Mouse (Mus musculus) heart, embryonic 13.5 days (tissue): ENCODE data around the gene Adck1. TPM values are rescaled to one million over a fixed set of nuclear protein-coding genes. Genes with fewer than 3 reads are reported as not detected.

ENCODE experiments used
- ATAC-seq: fragments of 200-750 bp; cut with Nextera tagmentation; 2 replicates; pipeline ENCODE4 v1.8.0; 2017; ENCODE audit warnings: moderate TSS enrichment; ENCODE audit not compliant: insufficient number of reproducible peaks, low FRiP score, low TSS enrichment; ENCODE audit errors: extremely low read depth
- H3K27ac ChIP-seq: fragments of 300-500 bp; sonication (generic); replicated peaks from 2 replicates; pipeline ENCODE4 v1.5.1; 2015; ENCODE audit warnings: moderate library complexity, mild to moderate bottlenecking, inconsistent platforms
- H3K27me3 ChIP-seq: fragments of 300-500 bp; sonication (generic); replicated peaks from 2 replicates; pipeline ENCODE4 v1.6.1; 2015; ENCODE audit warnings: mild to moderate bottlenecking, inconsistent platforms
- H3K36me3 ChIP-seq: fragments of 300-500 bp; sonication (generic); 2 replicates; pipeline ENCODE4 v1.6.1; 2015; ENCODE audit warnings: mild to moderate bottlenecking, inconsistent platforms
- H3K4me1 ChIP-seq: fragments of 300-500 bp; sonication (generic); 2 replicates; pipeline ENCODE4 v1.6.1; 2015; ENCODE audit warnings: inconsistent platforms
- H3K4me2 ChIP-seq: fragments of 300-500 bp; sonication (generic); 2 replicates; pipeline ENCODE4 v1.6.1; 2015; ENCODE audit warnings: inconsistent platforms, mild to moderate bottlenecking, moderate library complexity
- H3K4me3 ChIP-seq: fragments of 300-500 bp; sonication (generic); 2 replicates; pipeline ENCODE4 v1.5.1; 2015; ENCODE audit warnings: moderate library complexity, mild to moderate bottlenecking, inconsistent platforms
- H3K9ac ChIP-seq: fragments of 300-500 bp; sonication (generic); 2 replicates; pipeline ENCODE4 v1.6.1; 2015; ENCODE audit warnings: inconsistent platforms, mild to moderate bottlenecking, moderate library complexity
- H3K9me3 ChIP-seq: fragments of 300-500 bp; sonication (generic); 2 replicates; pipeline ENCODE4 v1.6.1; 2016; ENCODE audit warnings: inconsistent platforms
- WGBS: fragments of 180-500 bp; shearing (Covaris S2); methylation state at CpG from one replicate; pipeline ENCODE4 v1.1.7; 2015; ENCODE audit warnings: mixed read lengths; 5-methylcytosine and 5-hydroxymethylcytosine counted together
- polyA plus RNA-seq: library from polyadenylated mRNA; unstranded; fragments of >200 nt; fragmentation: Nextera tagmentation; extraction: Ambion mirVana; gene quantifications from 2 replicates; pipeline ENCODE4 v1.2.1, GENCODE M21; 2015

Adck1 gene
- polyA plus RNA-seq, 1 experiment from 2014 or later = 16.0 TPM

- Histone ChIP-seq H3K4me2 (no peak overlapping the region), H3K36me3 (no peaks in the 10 kb centered on the region), H3K4me3 (no peak overlapping the region), H3K27ac (no peak overlapping the region), H3K4me1 (no peaks in the 10 kb centered on the region), H3K9me3 (no peaks in the 10 kb centered on the region), H3K27me3 (no peaks in the 10 kb centered on the region), H3K9ac (no peak overlapping the region)
- 73% methylated on average over 6 of the region's 6 CpGs for WGBS
- ATAC-seq = no peak
Measured at GRCm38 (mm10) chr12:88476702-88477101, 116.3 kb downstream of the Adck1 start.

DNA sequence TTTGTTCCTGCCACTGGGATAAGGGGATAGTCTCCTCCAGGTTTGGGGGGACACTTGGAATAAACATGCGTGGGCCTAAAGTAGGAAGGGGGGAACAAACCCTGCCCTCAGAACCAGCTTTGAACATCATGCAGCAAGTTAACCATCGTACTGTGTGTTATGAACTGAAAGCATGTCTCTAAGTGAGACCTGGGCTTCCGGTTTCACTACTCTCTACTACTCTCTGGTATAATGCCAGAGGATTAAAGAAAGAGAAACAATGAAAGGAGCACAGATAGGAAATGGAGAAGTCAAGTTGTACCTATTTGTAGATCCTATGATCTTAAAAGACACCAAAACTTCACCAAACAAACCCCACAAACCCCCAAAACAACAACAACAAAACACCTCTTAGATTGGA, 121.3 kb downstream of the Adck1 start:
- no peak overlapping the region for H3K27ac ChIP-seq
- WGBS = 73% methylated on average over 3 of the region's 3 CpGs
- H3K9ac ChIP-seq = no peak overlapping the region
- H3K4me3 ChIP-seq = no peak overlapping the region
- no peaks in the 10 kb centered on the region for H3K9me3 ChIP-seq
- no peaks in the 10 kb centered on the region for H3K4me1 ChIP-seq
- H3K36me3 ChIP-seq = no peaks in the 10 kb centered on the region
- H3K4me2 ChIP-seq = no peak overlapping the region
- no peaks in the 10 kb centered on the region for H3K27me3 ChIP-seq
- ATAC-seq = no peak

GRCm38 (mm10) chr12:88490881-88491280, 130.5 kb downstream of the Adck1 start:
- Histone ChIP-seq H3K4me2 (no peak overlapping the region), H3K36me3 (no peaks in the 10 kb centered on the region), H3K4me1 (no peaks in the 10 kb centered on the region), H3K27ac (no peak overlapping the region), H3K9ac (no peak overlapping the region), H3K9me3 (no peaks in the 10 kb centered on the region), H3K4me3 (no peak overlapping the region), H3K27me3 (no peaks in the 10 kb centered on the region)
- ATAC-seq = no peak
- WGBS = 64% methylated on average over 2 of the region's 2 CpGs

Other genes starting within 250 kb of the Adck1 start
- gene Gm10436, start 178.4 kb upstream of the Adck1 start, polyA plus RNA-seq = not detected in 2 replicates
- gene Gm8332, start 110.5 kb upstream of the Adck1 start, polyA plus RNA-seq = not detected in 2 replicates
- gene Gm5662, start 86.1 kb upstream of the Adck1 start, polyA plus RNA-seq = not detected in 2 replicates
- gene Gm5039, start 36.5 kb upstream of the Adck1 start, polyA plus RNA-seq = not detected in 2 replicates